Mouse (Mus musculus) gastrocnemius, adult 2 months (tissue): Measurements from ENCODE around the gene 1700007K13Rik. TPM values are rescaled to one million over a fixed set of nuclear protein-coding genes. Genes with fewer than 3 reads are reported as not detected.
"Not testable (repeated sequence)": the region's sequence is repeated elsewhere in the genome, so short reads cannot be mapped to it uniquely, and the experiment has no call there.

ENCODE experiments used
- DNase-seq: peaks from one replicate; pipeline ENCODE4 v3.0.0; 2022
- H3K27ac ChIP-seq: fragments of 200-600 bp; 2 replicates; pipeline ENCODE4 v1.8.1; 2022; ENCODE audit warnings: mild to moderate bottlenecking
- H3K4me3 ChIP-seq: fragments of 200-600 bp; 2 replicates; pipeline ENCODE4 v1.8.1; 2022; ENCODE audit warnings: mild to moderate bottlenecking, moderate library complexity
- CTCF ChIP-seq: fragments of 200-600 bp; IDR thresholded peaks from 2 replicates; pipeline ENCODE4 v1.8.1; 2022; ENCODE audit warnings: antibody characterized with exemption, mild to moderate bottlenecking, moderate library complexity
- intact Hi-C: fragments of 180-260 bp; cut with DNase I; formaldehyde crosslinking; loops from one replicate; pipeline ENCODE4 v1.15.1; 2025
- long read RNA-seq, 2 experiments: library from polyadenylated mRNA; stranded (forward); transcript quantifications; one replicate each; pipeline ENCODE4 v2.0.0; 2021
- total RNA-seq, 2 experiments: library from RNA; stranded (reverse); gene quantifications; 2 replicates each; pipeline ENCODE4 v1.2.3; 2021

Gene 1700007K13Rik
- total RNA-seq: under 1 TPM; 0.33 to 0.36 TPM
- long read RNA-seq, experiment 1: 0 reads
- long read RNA-seq, experiment 2: 0 reads

GRCm38 (mm10) chr2:28465836-28466518 is at the start of gene 1700007K13Rik:
1700007K13Rik (minus strand) TSS chr2:28466332.
- Histone ChIP-seq H3K27ac (peak within 1 kb of the TSS; percentile 9; the same call in 1 of the 2 replicates), H3K4me3 (peak within 1 kb of the TSS; percentile 62)
- peak; percentile 64 for DNase-seq
- no peak for TF ChIP-seq CTCF
- intact Hi-C loops: no loop called here

GRCm38 (mm10) chr2:28514489-28514888 is 48.4 kb upstream of the 1700007K13Rik start:
- TF ChIP-seq CTCF: peak; percentile 81
- H3K27ac ChIP-seq: no peak overlapping the region
- H3K4me3 ChIP-seq: peak overlapping the region; percentile 22
- intact Hi-C loops: loop anchor here (2.0 kb wide), 1 partner anchor 70 kb away; no protein-coding TSS in a partner anchor
- DNase-seq: peak; percentile 82

GRCm38 (mm10) chr2:28513431-28514370 is 47.6 kb upstream of the 1700007K13Rik start:
- Histone ChIP-seq H3K27ac (peak overlapping the region; percentile 49; the same call in 1 of the 2 replicates), H3K4me3 (peak overlapping the region; percentile 79)
- no peak for TF ChIP-seq CTCF
- no peak for DNase-seq
- intact Hi-C loops: loop anchor here (2.0 kb wide), 1 partner anchor 71 kb away; no protein-coding TSS in a partner anchor

- peak within 1 kb of the TSS; percentile 49; the same call in 1 of the 2 replicates for H3K27ac ChIP-seq
- intact Hi-C loops: no loop called here
- DNase-seq: peak; percentile 68
- peak within 1 kb of the TSS; percentile 79 for H3K4me3 ChIP-seq
- peak; percentile 15; the same call in 1 of the 2 replicates for TF ChIP-seq CTCF
These were observed 46.8 kb upstream of the 1700007K13Rik start, which contains the start of gene Ralgds for GRCm38 (mm10) chr2:28512798-28513401. Ralgds (plus strand) TSS chr2:28513125.

GRCm38 (mm10) chr2:28511600-28511999 is 45.5 kb upstream of the 1700007K13Rik start:
- intact Hi-C loops, DNase-seq: not testable (repeated sequence)
- peak; percentile 38 for TF ChIP-seq CTCF

GRCm38 (mm10) chr2:28506291-28506690 is 40.2 kb upstream of the 1700007K13Rik start:
- H3K27ac ChIP-seq: no peak overlapping the region
- no peak for TF ChIP-seq CTCF
- no peak overlapping the region for H3K4me3 ChIP-seq
- DNase-seq: no peak
- intact Hi-C loops: no loop called here

More at GRCm38 (mm10) chr2:28511600-28511999, 45.5 kb upstream of the 1700007K13Rik start:
- not testable (repeated sequence) for H3K4me3 ChIP-seq, H3K27ac ChIP-seq

GRCm38 (mm10) chr2:28505795-28506194 is 39.7 kb upstream of the 1700007K13Rik start, which contains the start of gene Gm10134:
Gm10134 (plus strand) TSS chr2:28506095.
- DNase-seq: no peak
- Histone ChIP-seq H3K27ac (no peak within 1 kb of the TSS), H3K4me3 (no peak within 1 kb of the TSS)
- TF ChIP-seq CTCF: no peak
- intact Hi-C loops: no loop called here

GRCm38 (mm10) chr2:28504676-28505075 is 38.5 kb upstream of the 1700007K13Rik start:
- Histone ChIP-seq H3K27ac (no peak overlapping the region), H3K4me3 (no peak overlapping the region)
- intact Hi-C loops: no loop called here
- no peak for TF ChIP-seq CTCF
- DNase-seq: no peak

- no peak for TF ChIP-seq CTCF
- H3K27ac ChIP-seq: no peak overlapping the region
- no peak for DNase-seq
- intact Hi-C loops: no loop called here
- no peak overlapping the region for H3K4me3 ChIP-seq
These were observed 36.9 kb upstream of the 1700007K13Rik start for GRCm38 (mm10) chr2:28502987-28503386.

GRCm38 (mm10) chr2:28498431-28498830 is 32.3 kb upstream of the 1700007K13Rik start:
- intact Hi-C loops: no loop called here
- H3K4me3 ChIP-seq: peak overlapping the region; percentile 18; the same call in 1 of the 2 replicates
- no peak for TF ChIP-seq CTCF
- no peak for DNase-seq
- no peak overlapping the region for H3K27ac ChIP-seq

- Histone ChIP-seq H3K4me3 (peak overlapping the region; percentile 54), H3K27ac (no peak overlapping the region)
- TF ChIP-seq CTCF: no peak
- DNase-seq: no peak
- intact Hi-C loops: no loop called here
These were observed 31.4 kb upstream of the 1700007K13Rik start for GRCm38 (mm10) chr2:28497561-28497960.

GRCm38 (mm10) chr2:28496671-28497070 is 30.5 kb upstream of the 1700007K13Rik start, which contains the start of gene Gbgt1:
Gbgt1 (plus strand) TSS chr2:28496891.
- H3K4me3 ChIP-seq: peak within 1 kb of the TSS; percentile 54
- intact Hi-C loops: no loop called here
- H3K27ac ChIP-seq: no peak within 1 kb of the TSS
- DNase-seq: no peak
- TF ChIP-seq CTCF: no peak
